Mouse (Mus musculus): ENCODE data around the gene Pak1ip1. TPM values are rescaled to one million over a fixed set of nuclear protein-coding genes. Genes with fewer than 3 reads are reported as not detected.

The Pak1ip1 gene
- total and polyA plus RNA-seq, 2 experiments from 2014 or later = 42.2 to 45.8 TPM

DNA sequence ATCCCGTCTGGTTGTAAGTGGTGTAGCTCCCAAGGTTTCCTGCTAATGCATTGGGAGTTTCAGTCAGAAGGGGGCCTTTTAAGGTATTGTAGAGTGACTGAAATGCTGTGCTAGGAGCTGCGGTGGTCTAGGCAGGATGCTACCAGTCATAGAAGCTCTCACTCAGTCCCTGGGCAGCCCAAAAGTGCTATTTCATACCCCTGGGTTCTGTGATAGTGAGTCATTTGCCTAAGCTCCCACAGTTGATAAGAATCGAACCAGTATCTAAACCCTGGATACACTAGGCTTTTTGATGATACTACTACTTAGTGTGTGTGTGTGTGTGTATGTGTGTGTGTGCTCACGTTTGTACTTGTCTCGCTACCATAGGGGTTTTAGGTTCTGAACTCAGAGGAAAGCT, 29.3 kb downstream of the Pak1ip1 start:
- no peaks in the 10 kb centered on the region for H3K36me3 ChIP-seq (ENCODE audit: insufficient read depth, low read length)
- no peak overlapping the region for H3K4me2 ChIP-seq (ENCODE audit: low read depth, low read length)
- H3K4me3 ChIP-seq (ENCODE audit: low read length) = no peak overlapping the region
- H3K4me1 ChIP-seq (ENCODE audit: insufficient read depth, low read length) = no peaks in the 10 kb centered on the region
- no peak overlapping the region for H3K27ac ChIP-seq
- no peaks in the 10 kb centered on the region for H3K27me3 ChIP-seq (ENCODE audit: insufficient read depth, low read length)
- DNase-seq (ENCODE audit: low spot score) = no peak
- 87% methylated on average over 5 of the region's 5 CpGs for WGBS
- no peak for ATAC-seq
- no peak overlapping the region for H3K9ac ChIP-seq (replicated peaks; ENCODE audit: low read length)
- TF ChIP-seq CTCF (IDR thresholded peaks at IDR 0.05; ENCODE audit: low read depth) = no peak
- no peaks in the 10 kb centered on the region for H3K9me3 ChIP-seq (ENCODE audit: low read length)

DNA sequence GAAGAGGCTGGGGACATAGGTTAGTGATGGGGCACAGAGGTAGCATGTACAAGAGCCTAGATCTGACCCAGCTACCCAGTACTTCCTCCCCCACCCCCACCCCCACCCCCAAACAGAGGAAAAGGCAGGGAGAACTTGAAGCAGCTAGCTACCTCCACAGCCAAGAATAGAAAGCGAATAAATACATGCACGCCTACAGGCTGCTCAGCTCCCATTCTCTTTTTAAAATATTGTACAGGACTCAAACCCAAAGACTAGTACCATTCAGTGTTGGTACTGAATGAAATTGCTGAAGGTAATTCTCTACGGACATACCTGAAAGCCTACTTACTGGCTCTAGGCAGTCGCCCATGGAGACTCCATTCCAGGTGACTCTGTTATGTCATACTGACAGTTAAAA, 41.7 kb downstream of the Pak1ip1 start:
- Histone ChIP-seq H3K9ac (replicated peaks; ENCODE audit: low read length) (no peak overlapping the region), H3K27me3 (ENCODE audit: insufficient read depth, low read length) (no peaks in the 10 kb centered on the region), H3K27ac (no peak overlapping the region), H3K9me3 (ENCODE audit: low read length) (no peaks in the 10 kb centered on the region), H3K4me3 (ENCODE audit: low read length) (no peak overlapping the region), H3K36me3 (ENCODE audit: insufficient read depth, low read length) (no peaks in the 10 kb centered on the region), H3K4me1 (ENCODE audit: insufficient read depth, low read length) (no peaks in the 10 kb centered on the region), H3K4me2 (ENCODE audit: low read depth, low read length) (no peak overlapping the region)
- 98% methylated on average over 4 of the region's 4 CpGs for WGBS
- TF ChIP-seq CTCF (IDR thresholded peaks at IDR 0.05; ENCODE audit: low read depth) = no peak
- no peak for ATAC-seq
- no peak for DNase-seq (ENCODE audit: low spot score)

DNA sequence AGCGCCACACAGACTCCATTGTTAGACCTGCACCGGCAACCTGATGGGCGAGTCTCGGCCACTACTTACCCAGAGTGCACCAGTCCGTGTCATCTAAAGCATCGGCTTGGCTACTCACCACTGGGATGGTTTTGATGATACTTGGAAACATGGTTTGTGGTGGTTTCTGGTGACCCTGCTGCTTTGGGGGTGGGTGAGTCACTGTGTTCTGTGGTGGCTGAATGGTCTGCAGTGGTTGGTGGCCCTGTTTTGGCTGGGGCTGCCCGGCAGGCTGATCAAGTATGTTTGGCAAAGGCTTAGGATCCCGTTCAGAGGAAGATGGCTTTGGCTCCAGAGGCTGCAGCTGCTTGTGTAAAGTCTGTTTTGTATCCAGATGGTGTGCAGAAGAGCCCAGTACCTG, 45.1 kb downstream of the Pak1ip1 start:
- Histone ChIP-seq H3K9ac (replicated peaks; ENCODE audit: low read length) (no peak overlapping the region), H3K9me3 (ENCODE audit: low read length) (no peaks in the 10 kb centered on the region), H3K27me3 (ENCODE audit: insufficient read depth, low read length) (no peaks in the 10 kb centered on the region), H3K36me3 (ENCODE audit: insufficient read depth, low read length) (no peaks in the 10 kb centered on the region), H3K27ac (no peak overlapping the region), H3K4me3 (ENCODE audit: low read length) (no peak overlapping the region), H3K4me1 (ENCODE audit: insufficient read depth, low read length) (no peaks in the 10 kb centered on the region), H3K4me2 (ENCODE audit: low read depth, low read length) (no peak overlapping the region)
- ATAC-seq (no peak), DNase-seq (ENCODE audit: low spot score) (no peak)
- WGBS = 92% methylated on average over 8 of the region's 8 CpGs
- TF ChIP-seq CTCF (IDR thresholded peaks at IDR 0.05; ENCODE audit: low read depth) = no peak

DNA sequence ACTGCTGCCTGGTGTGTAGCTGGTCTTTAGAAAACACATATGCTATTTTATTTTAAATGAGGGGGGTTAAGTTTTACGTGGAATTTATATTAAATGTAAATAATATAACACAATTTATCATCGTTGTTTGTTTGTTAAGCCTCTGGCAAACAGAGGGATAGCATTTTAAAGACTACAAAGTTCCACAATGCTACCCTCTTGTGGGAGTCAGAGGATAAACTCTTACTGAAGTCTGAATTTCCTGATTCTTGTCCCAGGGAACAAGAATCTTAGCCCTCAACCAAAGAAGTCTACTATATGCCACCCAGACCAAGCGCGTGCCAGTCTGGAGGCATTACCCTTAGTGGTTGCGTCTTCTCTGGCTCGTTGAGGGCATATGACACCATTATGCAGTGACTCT, 46.5 kb downstream of the Pak1ip1 start:
- peak; percentile 6 for DNase-seq (ENCODE audit: low spot score)
- Histone ChIP-seq H3K27me3 (ENCODE audit: insufficient read depth, low read length) (no peaks in the 10 kb centered on the region), H3K4me1 (ENCODE audit: insufficient read depth, low read length) (no peaks in the 10 kb centered on the region), H3K9ac (replicated peaks; ENCODE audit: low read length) (no peak overlapping the region), H3K9me3 (ENCODE audit: low read length) (no peaks in the 10 kb centered on the region), H3K4me3 (ENCODE audit: low read length) (no peak overlapping the region), H3K36me3 (ENCODE audit: insufficient read depth, low read length) (no peaks in the 10 kb centered on the region), H3K27ac (no peak overlapping the region), H3K4me2 (ENCODE audit: low read depth, low read length) (no peak overlapping the region)
- 79% methylated on average over 6 of the region's 6 CpGs for WGBS
- no peak; the same call in 1 of the 2 replicates for TF ChIP-seq CTCF (IDR thresholded peaks at IDR 0.05; ENCODE audit: low read depth)
- no peak for ATAC-seq

DNA sequence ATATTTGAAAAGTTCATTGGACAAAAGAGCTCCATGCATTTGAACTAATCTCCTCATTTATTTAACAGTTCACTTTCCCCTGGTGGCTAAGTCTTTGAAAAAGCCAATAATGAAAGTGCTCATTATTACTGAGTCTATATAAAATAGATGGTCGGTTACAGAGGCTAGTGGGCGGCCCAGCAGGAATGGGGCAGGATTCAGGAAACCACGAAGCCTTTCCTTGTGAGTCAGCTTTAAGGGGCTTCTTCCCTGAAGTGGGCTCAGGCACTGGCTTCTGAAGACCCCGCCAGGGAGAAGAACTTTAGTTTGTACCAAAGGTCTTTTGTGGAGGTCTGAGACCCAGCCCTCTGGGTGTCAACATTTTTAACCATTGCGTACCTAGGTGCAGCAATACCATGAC, 51.1 kb downstream of the Pak1ip1 start:
- H3K9ac ChIP-seq (replicated peaks; ENCODE audit: low read length) = no peak overlapping the region
- H3K4me2 ChIP-seq (ENCODE audit: low read depth, low read length) = no peak overlapping the region
- no peak overlapping the region for H3K4me3 ChIP-seq (ENCODE audit: low read length)
- no peaks in the 10 kb centered on the region for H3K36me3 ChIP-seq (ENCODE audit: insufficient read depth, low read length)
- no peaks in the 10 kb centered on the region for H3K9me3 ChIP-seq (ENCODE audit: low read length)
- ATAC-seq (no peak), DNase-seq (ENCODE audit: low spot score) (no peak)
- H3K27me3 ChIP-seq (ENCODE audit: insufficient read depth, low read length) = no peaks in the 10 kb centered on the region
- H3K27ac ChIP-seq = no peak overlapping the region
- no peak for TF ChIP-seq CTCF (IDR thresholded peaks at IDR 0.05; ENCODE audit: low read depth)
- WGBS = 76% methylated on average over 5 of the region's 5 CpGs
- no peaks in the 10 kb centered on the region for H3K4me1 ChIP-seq (ENCODE audit: insufficient read depth, low read length)

Other genes starting within 250 kb of the Pak1ip1 start
- gene Gcnt2, start 141.3 kb upstream of the Pak1ip1 start, total RNA-seq (2014; rRNA removed) = 11.1 and 12.0 TPM in 2 replicates
- gene Gcnt2, start 141.3 kb upstream of the Pak1ip1 start, polyA plus RNA-seq (2015; fragmentation: Nextera tagmentation; extraction: Ambion mirVana) = 2.9 and 3.1 TPM in 2 replicates
- gene Tmem14c, start 15.3 kb downstream of the Pak1ip1 start, total RNA-seq (2014; rRNA removed) = 45.5 and 63.2 TPM in 2 replicates
- gene Tmem14c, start 15.3 kb downstream of the Pak1ip1 start, polyA plus RNA-seq (2015; fragmentation: Nextera tagmentation; extraction: Ambion mirVana) = 140 and 141 TPM in 2 replicates
- 0.18 and 1.2 TPM in 2 replicates for gene Mak, start 78.7 kb downstream of the Pak1ip1 start, total RNA-seq (2014; rRNA removed)
- gene Mak, start 78.7 kb downstream of the Pak1ip1 start, polyA plus RNA-seq (2015; fragmentation: Nextera tagmentation; extraction: Ambion mirVana) = 1.3 and 1.4 TPM in 2 replicates
- gene Gcm2, start 110.0 kb downstream of the Pak1ip1 start, total RNA-seq (2014; rRNA removed) = not detected in 2 replicates
- gene Gcm2, start 110.0 kb downstream of the Pak1ip1 start, polyA plus RNA-seq (2015; fragmentation: Nextera tagmentation; extraction: Ambion mirVana) = not detected in 2 replicates
- gene Sycp2l, start 113.3 kb downstream of the Pak1ip1 start, total RNA-seq (2014; rRNA removed) = not detected in 2 replicates
- gene Sycp2l, start 113.3 kb downstream of the Pak1ip1 start, polyA plus RNA-seq (2015; fragmentation: Nextera tagmentation; extraction: Ambion mirVana) = 0.23 TPM in 1 of 2 replicates, not detected in the other
- gene Elovl2, start 219.4 kb downstream of the Pak1ip1 start, total RNA-seq (2014; rRNA removed) = 26.8 and 32.3 TPM in 2 replicates
- 29.9 and 31.2 TPM in 2 replicates for gene Elovl2, start 219.4 kb downstream of the Pak1ip1 start, polyA plus RNA-seq (2015; fragmentation: Nextera tagmentation; extraction: Ambion mirVana)
- 44.2 and 44.8 TPM in 2 replicates for gene Smim13, start 248.8 kb downstream of the Pak1ip1 start, total RNA-seq (2014; rRNA removed)
- gene Smim13, start 248.8 kb downstream of the Pak1ip1 start, polyA plus RNA-seq (2015; fragmentation: Nextera tagmentation; extraction: Ambion mirVana) = 26.7 and 27.5 TPM in 2 replicates

All from hindbrain, postnatal 0 days (tissue).